Mouse (Mus musculus) heart, adult 2 months (tissue): ENCODE results near the gene Xrcc1. TPM values are rescaled to one million over a fixed set of nuclear protein-coding genes. Genes with fewer than 3 reads are reported as not detected.
A peak's percentile ranks its signal among the peaks of the same experiment; 100 is the strongest.

Source experiments
- DNase-seq, 2 experiments: peaks; one replicate each; pipeline ENCODE4 v3.0.0; 2021
- H3K27ac ChIP-seq: fragments of 200-600 bp; 2 replicates; pipeline ENCODE4 v1.8.1; 2022
- H3K27me3 ChIP-seq: fragments of 200-500 bp; 2 replicates; pipeline ENCODE4 v1.6.1; 2012; ENCODE audit warnings: mild to moderate bottlenecking, low read length, inconsistent platforms, mixed read lengths; ENCODE audit not compliant: control insufficient read depth, insufficient read depth
- H3K36me3 ChIP-seq: fragments of 200-500 bp; 2 replicates; pipeline ENCODE4 v1.6.1; 2012; ENCODE audit warnings: low read length, inconsistent platforms; ENCODE audit not compliant: control insufficient read depth, insufficient read depth
- H3K4me1 ChIP-seq: fragments of 200-500 bp; 2 replicates; pipeline ENCODE4 v1.6.1; 2011; ENCODE audit warnings: low read length; ENCODE audit not compliant: control insufficient read depth, insufficient read depth
- H3K4me3 ChIP-seq: fragments of 200-600 bp; 2 replicates; pipeline ENCODE4 v1.8.1; 2022
- H3K79me2 ChIP-seq: fragments of 200-500 bp; replicated peaks from 2 replicates; pipeline ENCODE4 v1.6.1; 2012; ENCODE audit warnings: mild to moderate bottlenecking, inconsistent platforms, low read length, moderate library complexity, mixed read lengths; ENCODE audit not compliant: control insufficient read depth, insufficient read depth
- H3K9ac ChIP-seq: fragments of 200-500 bp; 2 replicates; pipeline ENCODE4 v1.6.1; 2012; ENCODE audit warnings: low read depth, mild to moderate bottlenecking, control low read depth, inconsistent platforms, low read length, mixed read lengths
- CTCF ChIP-seq: fragments of 200-600 bp; IDR thresholded peaks from 2 replicates; pipeline ENCODE4 v1.8.1; 2022; ENCODE audit warnings: antibody characterized with exemption, mild to moderate bottlenecking, moderate library complexity
- EP300 ChIP-seq: fragments of 200-500 bp; IDR thresholded peaks from 2 replicates; pipeline ENCODE4 v1.6.1; 2011; ENCODE audit warnings: low read depth, low read length, control low read depth; ENCODE audit not compliant: insufficient read depth
- POLR2A ChIP-seq: fragments of 200-500 bp; IDR thresholded peaks from 2 replicates; pipeline ENCODE4 v1.6.1; 2011; ENCODE audit warnings: mild to moderate bottlenecking, low read depth, low read length, control low read depth; ENCODE audit not compliant: insufficient read depth
- WGBS: fragments of 180-500 bp; shearing (Covaris S2); methylation state at CpG from one replicate; pipeline ENCODE4 v1.1.7; 2018; 5-methylcytosine and 5-hydroxymethylcytosine counted together
- intact Hi-C: fragments of 180-260 bp; cut with DNase I; formaldehyde crosslinking; loops from one replicate; pipeline ENCODE4 v1.15.1; 2025
- polyA plus RNA-seq: library from polyadenylated mRNA; depleted of rRNA; stranded (reverse); fragments of >200 nt; gene quantifications from 2 replicates; pipeline ENCODE4 v1.2.3, GENCODE M21; 2012
- total RNA-seq, 2 experiments: library from RNA; stranded (reverse); gene quantifications; 2 replicates each; pipeline ENCODE4 v1.2.3; 2021

Xrcc1 gene
- total and polyA plus RNA-seq, 3 experiments, result 21.8 to 25.6 (median 25.0) TPM

- peak overlapping the region; percentile 93 for H3K9ac ChIP-seq
- intact Hi-C loops, result loop anchor here (1.0 to 5.0 kb wide), 2 partner anchors 17 to 230 kb away; partner anchors contain the start of genes Irgq and Zfp94
- H3K36me3 ChIP-seq, result no peaks in the 10 kb centered on the region
- peak overlapping the region; percentile 84 for H3K27ac ChIP-seq
- no peaks in the 10 kb centered on the region for H3K4me1 ChIP-seq
- 0 out of 2 replicates have a peak, but pooled peaks cover 1% of the 10 kb centered on the region for H3K79me2 ChIP-seq
- TF ChIP-seq POLR2A, result peak; percentile 60
- no peak for TF ChIP-seq EP300
- peak overlapping the region; percentile 80 for H3K4me3 ChIP-seq
- DNase-seq, result peak; percentile 98 to 100
- H3K27me3 ChIP-seq, result no peaks in the 10 kb centered on the region
- WGBS, result under 1% methylated on average over 57 of the region's 57 CpGs
Measured at GRCm38 (mm10) chr7:24546634-24547389, 723 bp downstream of the Xrcc1 start.

DNA sequence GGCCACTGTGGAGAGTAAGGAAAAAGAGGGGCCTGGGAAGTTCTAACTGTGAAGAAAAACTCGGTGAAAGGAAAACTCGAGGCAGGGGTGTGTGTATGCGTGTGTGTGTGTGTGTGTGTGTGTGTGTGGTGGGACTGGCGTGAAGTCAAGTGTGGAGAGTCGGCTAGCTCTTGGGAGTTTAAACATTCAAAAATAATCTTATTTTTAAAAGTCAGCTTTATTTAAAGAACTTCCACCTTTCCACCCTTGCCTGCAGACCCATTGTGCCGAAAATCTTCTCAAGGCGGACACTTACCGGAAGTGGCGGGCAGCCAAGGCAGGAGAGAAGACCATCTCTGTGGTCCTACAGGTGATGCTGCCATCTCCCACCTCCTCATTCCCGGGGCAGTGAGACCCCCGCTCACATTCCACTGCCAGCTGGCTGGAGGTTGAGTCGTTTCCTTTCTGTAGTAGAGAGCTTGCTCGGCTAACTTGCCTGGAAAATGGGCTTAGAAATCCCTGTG, 1.5 kb downstream of the Xrcc1 start:
- TF ChIP-seq CTCF, result no peak
- no peak for TF ChIP-seq POLR2A
- no peak for TF ChIP-seq EP300
- Histone ChIP-seq H3K36me3 (no peaks in the 10 kb centered on the region), H3K27ac (no peak overlapping the region; the same call in 1 of the 2 replicates), H3K4me3 (peak overlapping the region; percentile 80), H3K79me2 (0 out of 2 replicates have a peak, but pooled peaks cover 1% of the 10 kb centered on the region), H3K9ac (peak overlapping the region; percentile 93), H3K27me3 (no peaks in the 10 kb centered on the region), H3K4me1 (no peaks in the 10 kb centered on the region)
- DNase-seq, result no peak
- intact Hi-C loops, result loop anchor here (1.0 to 5.0 kb wide), 2 partner anchors 17 to 230 kb away; partner anchors contain the start of genes Irgq and Zfp94
- 14% methylated on average over 13 of the region's 13 CpGs for WGBS

DNA sequence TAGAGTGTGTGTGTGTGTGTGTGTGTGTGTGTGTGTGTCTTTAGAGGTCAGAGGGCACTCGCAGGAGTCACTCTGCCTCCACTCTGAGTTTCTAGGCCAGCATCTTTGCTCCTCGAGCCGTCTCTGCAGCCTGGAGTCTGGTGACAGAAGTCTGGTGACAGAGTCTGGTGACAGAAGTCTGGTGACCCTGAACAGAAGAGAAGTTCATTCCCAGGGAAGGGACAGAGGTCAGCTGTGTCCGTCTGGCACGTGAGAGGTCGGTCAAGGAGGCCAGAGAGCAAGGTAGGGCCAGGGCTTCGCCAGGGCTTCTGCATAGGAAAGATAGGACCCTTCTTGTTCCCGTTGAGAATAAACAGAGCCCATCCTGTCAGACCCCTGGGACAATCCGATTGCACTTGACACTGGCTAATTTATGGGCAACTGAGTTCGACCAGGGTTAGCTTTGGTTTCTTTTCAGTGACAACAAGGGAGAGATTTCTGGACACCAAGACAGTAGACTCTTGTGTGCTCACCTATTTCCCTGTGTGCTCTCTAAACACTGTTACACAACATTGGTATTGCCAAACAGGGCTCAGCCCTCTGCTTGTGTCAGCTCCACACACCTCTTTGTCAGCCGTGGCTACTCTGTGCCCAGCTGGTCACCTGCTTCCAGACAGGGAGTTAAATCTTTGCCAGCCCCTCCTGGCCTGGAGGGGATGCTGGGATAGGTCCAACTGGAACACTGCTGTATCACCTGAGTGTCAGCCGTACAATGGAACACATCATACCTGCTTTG, 6.1 kb downstream of the Xrcc1 start:
- H3K4me1 ChIP-seq, result no peaks in the 10 kb centered on the region
- peak in 1 of 2 experiments; percentile 21 for DNase-seq
- WGBS, result 81% methylated on average over 12 of the region's 12 CpGs
- no peaks in the 10 kb centered on the region for H3K36me3 ChIP-seq
- no peak overlapping the region for H3K4me3 ChIP-seq
- no peak overlapping the region for H3K27ac ChIP-seq
- TF ChIP-seq EP300, result no peak
- no peak for TF ChIP-seq CTCF
- TF ChIP-seq POLR2A, result no peak
- H3K9ac ChIP-seq, result no peak overlapping the region
- no peaks in the 10 kb centered on the region for H3K27me3 ChIP-seq
- intact Hi-C loops, result no loop called here
- H3K79me2 ChIP-seq, result peaks cover under 1% of the 10 kb centered on the region; the same call in 1 of the 2 replicates

DNA sequence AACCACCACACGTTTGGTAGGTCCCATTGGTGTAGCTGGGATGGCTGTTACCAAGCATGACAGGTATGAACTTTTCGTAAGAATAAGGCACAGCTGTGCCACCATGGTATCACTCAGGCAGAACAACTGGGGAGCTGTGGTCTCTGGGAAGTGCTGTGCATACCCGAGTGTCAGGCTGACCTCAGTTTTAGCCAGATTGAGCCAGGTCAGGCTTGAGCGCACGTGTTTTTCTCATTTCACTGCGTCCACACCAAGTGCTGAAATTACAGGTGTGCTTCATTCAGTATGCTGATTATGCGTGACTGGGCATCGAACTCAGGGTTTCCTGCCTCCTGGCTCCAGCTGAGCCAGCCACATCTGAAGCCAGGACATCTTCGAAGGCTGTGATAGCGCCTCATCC, 9.7 kb downstream of the Xrcc1 start:
- H3K9ac ChIP-seq, result no peak overlapping the region
- no peaks in the 10 kb centered on the region for H3K4me1 ChIP-seq
- no peaks in the 10 kb centered on the region for H3K27me3 ChIP-seq
- H3K4me3 ChIP-seq, result no peak overlapping the region
- 94% methylated on average over 10 of the region's 10 CpGs for WGBS
- no peak overlapping the region for H3K27ac ChIP-seq
- intact Hi-C loops, result no loop called here
- no peaks in the 10 kb centered on the region for H3K36me3 ChIP-seq
- H3K79me2 ChIP-seq, result no peaks in the 10 kb centered on the region; the same call in 1 of the 2 replicates
- no peak for DNase-seq
- TF ChIP-seq POLR2A (no peak), EP300 (no peak), CTCF (no peak)

- intact Hi-C loops, result no loop called here
- no peaks in the 10 kb centered on the region for H3K36me3 ChIP-seq
- no peak overlapping the region for H3K4me3 ChIP-seq
Measured at GRCm38 (mm10) chr7:24561450-24561849, 15.4 kb downstream of the Xrcc1 start.

More at GRCm38 (mm10) chr7:24561450-24561849, 15.4 kb downstream of the Xrcc1 start:
- 92% methylated on average over 4 of the region's 4 CpGs for WGBS
- TF ChIP-seq POLR2A, result no peak
- no peak for TF ChIP-seq EP300
- no peak for TF ChIP-seq CTCF
- no peaks in the 10 kb centered on the region for H3K4me1 ChIP-seq
- H3K79me2 ChIP-seq, result no peaks in the 10 kb centered on the region
- no peak overlapping the region for H3K9ac ChIP-seq
- no peaks in the 10 kb centered on the region for H3K27me3 ChIP-seq
- no peak overlapping the region for H3K27ac ChIP-seq
- no peak for DNase-seq
